Mouse (Mus musculus) stomach, adult 2 months (tissue): Measurements from ENCODE around the gene Ifit1bl1. TPM values are rescaled to one million over a fixed set of nuclear protein-coding genes. Genes with fewer than 3 reads are reported as not detected.

ENCODE experiments used
- polyA plus RNA-seq: library from polyadenylated mRNA; depleted of rRNA; stranded (reverse); fragments of >200 nt; gene quantifications from 2 replicates; pipeline ENCODE4 v1.2.3, GENCODE M21; 2012; rRNA removed

The Ifit1bl1 gene
- polyA plus RNA-seq, result 0.52 and 0.78 TPM in 2 replicates

DNA sequence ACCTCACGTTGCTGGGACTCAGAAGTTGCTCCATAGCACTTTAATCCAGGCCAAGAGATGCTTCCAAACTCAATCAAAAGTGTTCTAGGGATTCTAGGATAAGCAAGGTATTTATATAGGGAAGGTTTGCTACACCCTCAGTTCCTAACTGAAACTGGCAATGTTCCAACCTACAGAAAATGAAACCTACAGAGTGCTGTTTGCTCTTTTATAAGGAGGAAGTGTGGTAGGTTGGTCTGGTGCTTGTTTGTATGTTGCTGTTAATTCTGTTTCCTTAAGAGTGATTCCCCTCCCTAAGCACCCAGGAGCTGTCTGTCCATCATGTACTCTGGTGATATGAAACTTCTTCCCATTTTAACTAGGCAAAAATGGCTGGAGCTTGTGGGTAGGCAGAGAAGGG, at the start of gene Ifit1bl1:
TSS of gene Ifit1bl1 (minus strand) at position 69 of the 400 bp plus-strand sequence.

DNA sequence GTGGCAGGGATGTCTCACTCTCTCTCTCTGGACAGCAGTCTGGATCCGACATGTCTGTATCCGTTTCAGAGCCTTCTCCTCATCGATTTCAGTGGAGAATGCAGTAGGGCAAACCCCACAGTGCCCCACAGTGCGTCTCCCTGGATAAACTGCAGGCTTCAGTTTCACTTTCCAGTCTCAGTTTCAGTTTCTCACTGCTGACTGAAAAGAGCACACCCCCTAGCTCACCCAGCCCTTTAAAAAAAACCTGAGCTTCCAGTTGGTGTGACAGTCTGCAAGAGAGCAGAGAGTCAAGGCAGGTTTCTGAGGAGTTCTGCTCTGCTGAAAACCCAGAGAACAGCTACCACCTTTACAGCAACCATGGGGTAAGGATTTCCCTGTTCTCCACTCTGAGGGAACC, 38.9 kb upstream of the Ifit1bl1 start, which contains the start of the genes Ifit1bl2 and Ifit1:
TSS of gene Ifit1bl2 (minus strand) at position 121 of the 400 bp plus-strand sequence.
TSS of gene Ifit1 (plus strand) at position 249 of the 400 bp plus-strand sequence.

DNA sequence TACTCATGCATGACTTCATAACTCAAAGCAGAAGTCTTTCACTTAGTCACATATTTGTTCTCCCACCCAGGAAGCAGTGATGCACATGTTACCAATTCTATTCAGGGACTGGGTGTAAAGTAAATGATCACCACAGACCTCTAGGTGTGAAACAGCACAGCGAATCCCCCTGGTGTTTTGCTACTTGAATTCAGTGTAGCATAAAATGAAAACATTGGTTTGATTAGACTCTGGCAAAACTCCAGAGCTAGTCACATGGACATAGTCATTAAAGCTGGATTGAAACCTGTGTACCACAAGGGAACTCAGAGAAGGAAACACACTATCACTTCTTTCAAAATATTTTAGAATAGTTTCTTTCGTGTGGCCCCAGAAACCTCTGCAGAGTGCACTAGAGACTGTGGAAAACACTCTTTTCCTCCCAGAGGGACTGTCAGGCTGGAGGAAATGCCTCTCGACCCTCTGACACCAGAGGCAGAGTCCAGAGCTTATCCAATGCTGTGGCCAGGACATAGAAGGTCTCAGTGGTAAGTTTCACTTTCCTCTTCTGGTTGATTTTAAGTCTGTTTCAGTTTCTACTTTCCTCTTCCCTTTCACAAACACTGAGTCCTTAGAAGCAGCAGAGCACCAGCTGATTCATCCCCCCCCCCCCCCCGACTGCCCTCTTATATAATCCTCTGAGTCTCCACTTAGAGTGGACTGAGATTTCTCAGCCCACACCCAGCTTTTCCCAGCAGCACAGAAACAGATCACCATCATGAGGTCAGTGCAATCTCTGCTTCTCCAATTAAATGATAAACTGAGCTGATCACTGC, 5.7 kb upstream of the Ifit1bl1 start, which contains the start of gene Ifit3b:
TSS of gene Ifit3b (plus strand) at position 734 of the 815 bp plus-strand sequence.

DNA sequence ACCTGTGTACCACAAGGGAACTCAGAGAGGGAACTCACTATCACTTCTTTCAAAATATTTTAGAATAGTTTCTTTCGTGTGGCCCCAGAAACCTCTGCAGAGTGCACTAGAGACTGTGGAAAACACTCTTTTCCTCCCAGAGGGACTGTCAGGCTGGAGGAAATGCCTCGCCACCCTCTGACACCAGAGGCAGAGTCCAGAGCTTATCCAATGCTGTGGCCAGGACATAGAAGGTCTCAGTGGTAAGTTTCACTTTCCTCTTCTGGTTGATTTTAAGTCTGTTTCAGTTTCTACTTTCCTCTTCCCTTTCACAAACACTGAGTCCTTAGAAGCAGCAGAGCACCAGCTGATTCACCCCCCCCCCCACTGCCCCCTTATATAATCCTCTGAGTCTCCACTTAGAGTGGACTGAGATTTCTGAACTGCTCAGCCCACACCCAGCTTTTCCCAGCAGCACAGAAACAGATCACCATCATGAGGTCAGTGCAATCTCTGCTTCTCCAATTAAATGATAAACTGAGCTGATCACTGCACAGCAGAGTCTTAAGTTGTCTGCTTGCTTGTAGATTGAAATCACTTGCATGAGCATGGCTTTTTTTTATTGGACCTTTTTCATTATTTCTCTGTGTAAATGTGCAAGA, 18.5 kb downstream of the Ifit1bl1 start, which contains the start of gene Ifit3:
TSS of gene Ifit3 (plus strand) at position 406 of the 641 bp plus-strand sequence.

DNA sequence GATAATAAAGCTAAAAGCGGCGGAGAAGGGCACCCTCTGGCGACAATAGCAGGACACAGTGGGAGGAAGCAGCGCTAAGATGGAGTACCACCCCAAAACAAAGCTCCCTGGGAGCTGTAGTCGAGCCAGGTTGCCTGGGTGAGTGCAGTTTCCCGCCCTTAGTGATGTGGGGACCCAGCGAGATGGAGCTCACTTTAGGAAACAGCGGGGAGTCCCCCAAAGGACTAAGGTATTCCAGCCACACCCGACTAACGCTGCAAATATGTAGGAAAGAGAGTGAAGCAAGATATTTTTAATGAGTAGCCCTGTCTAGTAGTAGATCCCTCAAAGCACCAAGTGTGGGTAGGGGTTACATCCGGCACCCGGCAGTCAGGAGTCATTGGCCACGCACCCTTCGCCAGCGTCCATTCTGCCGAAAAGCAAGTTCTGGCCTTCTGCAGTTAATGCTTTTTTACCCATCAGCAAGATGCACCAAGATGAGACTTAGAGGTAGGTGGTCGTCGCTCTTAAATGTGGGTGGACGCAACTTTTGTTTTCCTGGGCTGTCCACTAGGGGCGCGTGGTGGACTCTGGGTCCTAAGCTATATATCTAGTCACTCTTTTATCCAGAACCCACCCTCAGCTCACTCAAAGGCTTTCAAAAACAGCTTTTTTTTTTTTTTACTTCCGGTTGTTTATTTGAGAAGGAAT, 51.1 kb downstream of the Ifit1bl1 start, which contains the start of gene Ifit2:
TSS of gene Ifit2 (plus strand) at position 161 of the 690 bp plus-strand sequence.

Other genes starting within 250 kb of the Ifit1bl1 start
- 7.7 and 10.1 TPM in 2 replicates for gene Ch25h, start 126.8 kb downstream of the Ifit1bl1 start, polyA plus RNA-seq
- 4.0 and 6.2 TPM in 2 replicates for gene Lipa, start 74.5 kb downstream of the Ifit1bl1 start, polyA plus RNA-seq
- 0.09 TPM in 1 of 2 replicates, not detected in the other for gene Ifit2, start 51.3 kb downstream of the Ifit1bl1 start, polyA plus RNA-seq
- gene Ifit3, start 18.4 kb downstream of the Ifit1bl1 start, polyA plus RNA-seq, result 0.11 and 0.32 TPM in 2 replicates
- gene Ifit3b, start 6.0 kb upstream of the Ifit1bl1 start, polyA plus RNA-seq, result 0.09 and 0.29 TPM in 2 replicates
- not detected in 2 replicates for gene Ifit1bl2, start 38.8 kb upstream of the Ifit1bl1 start, polyA plus RNA-seq
- gene Ifit1, start 38.9 kb upstream of the Ifit1bl1 start, polyA plus RNA-seq, result 0.75 and 0.90 TPM in 2 replicates
- 0.12 and 0.18 TPM in 2 replicates for gene Slc16a12, start 145.3 kb upstream of the Ifit1bl1 start, polyA plus RNA-seq